Mouse (Mus musculus) neural tube, embryonic 14.5 days (tissue): Measurements from ENCODE around the gene Plcxd2. TPM values are rescaled to one million over a fixed set of nuclear protein-coding genes. Genes with fewer than 3 reads are reported as not detected.
A peak's percentile ranks its signal among the peaks of the same experiment; 100 is the strongest.

Experiments
- ATAC-seq: fragments of 200-750 bp; cut with Nextera tagmentation; 2 replicates; pipeline ENCODE4 v1.8.0; 2017; ENCODE audit warnings: low read depth, mild to moderate bottlenecking, moderate TSS enrichment, moderate library complexity
- H3K27ac ChIP-seq: fragments of 300-500 bp; sonication (generic); 2 replicates; pipeline ENCODE4 v1.5.1; 2014; ENCODE audit warnings: low read depth, mild to moderate bottlenecking, control low read depth, low read length, moderate library complexity, mixed read lengths
- H3K27me3 ChIP-seq: fragments of 300-500 bp; sonication (generic); 2 replicates; pipeline ENCODE4 v1.6.1; 2014; ENCODE audit warnings: low read length; ENCODE audit not compliant: control insufficient read depth, insufficient read depth
- H3K36me3 ChIP-seq: fragments of 300-500 bp; sonication (generic); 2 replicates; pipeline ENCODE4 v1.6.1; 2014; ENCODE audit warnings: low read length, mixed read lengths; ENCODE audit not compliant: control insufficient read depth, insufficient read depth
- H3K4me1 ChIP-seq: fragments of 300-500 bp; sonication (generic); 2 replicates; pipeline ENCODE4 v1.6.1; 2014; ENCODE audit warnings: low read length; ENCODE audit not compliant: control insufficient read depth, insufficient read depth
- H3K4me2 ChIP-seq: fragments of 300-500 bp; sonication (generic); 2 replicates; pipeline ENCODE4 v1.6.1; 2014; ENCODE audit warnings: mild to moderate bottlenecking, low read depth, low read length, control low read depth
- H3K4me3 ChIP-seq: fragments of 300-500 bp; sonication (generic); 2 replicates; pipeline ENCODE4 v1.5.1; 2014; ENCODE audit warnings: low read depth, low read length, control low read depth, mixed read lengths
- H3K9ac ChIP-seq: fragments of 300-500 bp; sonication (generic); replicated peaks from 2 replicates; pipeline ENCODE4 v1.6.1; 2014; ENCODE audit warnings: low read depth, mild to moderate bottlenecking, control low read depth, low read length, mixed read lengths
- H3K9me3 ChIP-seq: fragments of 300-500 bp; sonication (generic); 2 replicates; pipeline ENCODE4 v1.6.1; 2016; ENCODE audit warnings: low read length; ENCODE audit not compliant: control insufficient read depth
- WGBS: fragments of 180-500 bp; shearing (Covaris S2); extraction: QIAGEN DNeasy Blood & Tissue Kit; methylation state at CpG from one replicate; pipeline ENCODE4 v1.1.7; 2014; 5-methylcytosine and 5-hydroxymethylcytosine counted together
- polyA plus RNA-seq: library from polyadenylated mRNA; unstranded; fragments of >200 nt; fragmentation: Nextera tagmentation; extraction: Ambion mirVana; gene quantifications from 2 replicates; pipeline ENCODE4 v1.2.1, GENCODE M21; 2014

The Plcxd2 gene
- 14.0 and 15.1 TPM in 2 replicates for polyA plus RNA-seq

DNA sequence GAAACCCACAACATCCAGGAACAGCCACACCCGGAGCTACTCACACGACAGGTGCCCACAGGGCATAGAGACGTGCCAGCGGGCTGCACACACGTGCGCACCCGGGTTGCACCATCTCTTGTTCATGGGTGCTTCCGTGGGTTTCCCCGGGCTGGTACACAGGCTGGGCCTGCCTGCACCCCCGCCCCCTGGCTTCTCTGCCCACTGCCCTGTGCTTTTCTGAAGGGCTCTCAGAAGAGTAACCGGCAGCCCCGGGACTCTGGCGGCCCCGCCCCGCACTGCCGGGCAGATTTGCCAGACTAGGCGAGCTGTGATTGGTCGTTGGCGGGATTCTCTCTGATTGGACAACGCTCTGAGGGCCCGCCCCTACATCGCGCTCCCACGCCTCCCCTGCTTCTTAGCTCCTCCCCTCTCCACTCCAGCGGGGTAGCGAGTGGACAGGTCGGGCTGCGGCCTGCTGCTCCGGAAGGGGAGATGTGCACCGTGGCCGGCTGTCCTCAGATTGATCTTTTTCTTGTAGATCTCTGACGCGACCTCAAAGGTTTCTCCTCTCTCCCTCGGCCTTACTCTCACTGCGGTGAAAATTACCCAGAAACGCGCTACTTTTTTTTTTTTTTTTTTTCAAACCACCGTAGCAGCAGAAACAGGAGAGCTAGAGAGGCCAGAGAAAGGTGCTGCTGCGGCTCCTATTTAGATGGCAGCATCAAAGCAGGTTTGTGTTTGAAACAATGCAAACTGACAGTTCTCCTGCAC is at the start of gene Plcxd2:
Plcxd2 (minus strand) TSS at position 66 of the 753 bp plus-strand sequence.
- Histone ChIP-seq H3K9me3 (no peaks in the 10 kb centered on the region), H3K27ac (peak within 1 kb of the TSS; percentile 73), H3K27me3 (no peaks in the 10 kb centered on the region), H3K4me1 (no peaks in the 10 kb centered on the region), H3K4me3 (peak within 1 kb of the TSS; percentile 65), H3K36me3 (no peaks in the 10 kb centered on the region), H3K4me2 (peak within 1 kb of the TSS; percentile 91), H3K9ac (peak within 1 kb of the TSS; percentile 59)
- WGBS = under 1% methylated on average over 39 of the region's 39 CpGs
- ATAC-seq = peak; percentile 99

DNA sequence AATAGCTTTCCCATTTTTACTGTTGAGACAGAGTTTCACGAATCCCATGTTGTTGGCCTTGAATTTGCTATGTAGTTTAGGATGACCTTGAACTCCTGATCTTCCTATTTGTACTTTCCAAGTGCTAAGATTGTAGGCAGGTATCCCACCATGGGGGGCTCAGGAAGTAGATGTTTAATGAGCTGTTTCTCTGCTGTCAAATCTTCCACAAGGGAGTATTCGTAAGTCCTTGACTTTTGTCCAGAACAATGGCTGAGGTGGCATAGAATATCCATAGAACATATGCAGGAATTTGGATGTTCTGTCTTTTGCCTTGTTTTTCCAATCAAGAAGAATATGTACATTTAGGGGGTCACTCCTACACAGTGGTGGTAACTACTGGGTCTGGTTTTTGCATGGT is 36.9 kb upstream of the Plcxd2 start:
- Histone ChIP-seq H3K9me3 (no peaks in the 10 kb centered on the region), H3K9ac (no peak overlapping the region), H3K4me3 (no peak overlapping the region), H3K36me3 (no peaks in the 10 kb centered on the region), H3K4me1 (no peaks in the 10 kb centered on the region), H3K27me3 (no peaks in the 10 kb centered on the region), H3K27ac (no peak overlapping the region), H3K4me2 (no peak overlapping the region)
- ATAC-seq = no peak
- WGBS = 86% methylated on average over 2 of the region's 2 CpGs

DNA sequence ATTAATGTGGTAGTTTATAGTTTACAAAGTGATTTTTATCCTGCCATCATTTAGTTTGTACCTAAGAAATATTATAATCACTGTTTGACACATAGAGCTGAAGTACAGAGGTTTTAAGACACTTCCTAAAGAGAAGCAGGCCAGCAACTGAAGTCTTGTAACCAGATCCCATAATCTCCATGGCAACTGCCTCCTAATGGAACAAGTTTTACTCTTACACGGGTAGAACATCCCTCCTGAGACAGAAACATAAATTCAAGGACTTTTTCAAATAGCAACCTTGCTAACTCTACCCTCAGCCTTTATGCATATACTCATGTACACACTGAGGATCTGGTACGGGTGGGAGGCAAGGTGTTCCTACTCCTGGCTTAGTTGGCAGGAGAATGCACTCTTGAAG is 26.2 kb upstream of the Plcxd2 start:
- Histone ChIP-seq H3K4me3 (no peak overlapping the region), H3K27me3 (no peaks in the 10 kb centered on the region), H3K36me3 (no peaks in the 10 kb centered on the region), H3K9me3 (no peaks in the 10 kb centered on the region), H3K27ac (no peak overlapping the region), H3K9ac (no peak overlapping the region), H3K4me2 (no peak overlapping the region), H3K4me1 (no peaks in the 10 kb centered on the region)
- WGBS = 47% methylated on average over 2 of the region's 2 CpGs
- ATAC-seq = no peak

DNA sequence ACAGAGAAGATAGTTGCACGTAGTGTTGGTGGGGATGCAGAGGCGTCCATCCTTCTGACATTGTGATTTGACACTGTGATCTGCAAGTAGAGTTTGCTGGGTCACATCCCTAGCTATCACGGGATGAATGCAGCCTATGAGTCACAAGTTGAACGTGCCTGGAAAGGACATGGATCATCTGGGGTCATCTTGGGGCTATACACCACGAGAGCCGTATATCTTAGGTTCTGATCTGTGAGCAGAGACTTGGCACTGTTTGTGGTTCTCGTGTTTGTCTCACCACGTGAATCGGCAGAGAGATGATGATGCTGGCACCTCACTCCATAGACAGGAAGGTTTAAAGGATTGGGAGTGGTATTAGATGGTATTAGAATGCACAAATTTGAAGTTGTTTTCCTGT is 23.9 kb upstream of the Plcxd2 start:
- Histone ChIP-seq H3K4me3 (no peak overlapping the region), H3K27ac (no peak overlapping the region), H3K4me2 (no peak overlapping the region), H3K9me3 (no peaks in the 10 kb centered on the region), H3K4me1 (no peaks in the 10 kb centered on the region), H3K36me3 (no peaks in the 10 kb centered on the region), H3K27me3 (no peaks in the 10 kb centered on the region), H3K9ac (no peak overlapping the region)
- ATAC-seq = no peak
- 72% methylated on average over 9 of the region's 9 CpGs for WGBS

DNA sequence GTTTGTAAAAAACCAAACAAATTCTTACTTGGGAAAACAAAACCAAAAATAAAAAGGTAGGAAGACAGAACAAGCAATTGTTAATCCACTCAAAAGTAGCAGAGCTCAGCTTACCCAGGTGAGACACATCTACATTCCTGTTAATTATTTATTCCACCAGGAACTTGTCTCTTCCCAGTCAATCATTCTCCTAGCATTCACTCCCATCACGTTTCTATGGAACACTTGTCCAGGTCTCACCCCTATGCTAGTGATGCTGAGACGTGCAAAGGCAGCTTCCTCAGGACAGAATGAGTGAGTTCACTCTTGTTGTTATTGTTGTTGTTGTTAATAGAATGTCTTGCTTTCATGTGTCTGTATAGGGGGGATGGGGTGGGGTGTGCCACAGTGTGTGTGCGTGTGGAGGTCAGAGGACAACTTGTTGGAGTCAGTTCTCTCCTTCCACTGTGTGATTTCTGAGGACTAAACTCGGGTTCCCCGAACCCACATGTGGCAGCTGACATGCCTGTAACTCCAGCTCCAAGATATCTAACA is 13.0 kb upstream of the Plcxd2 start:
- ATAC-seq = 0 out of 2 replicates have a peak, but pooled peaks have one; percentile 10
- H3K27me3 ChIP-seq = no peaks in the 10 kb centered on the region; the same call in 1 of the 2 replicates
- H3K27ac ChIP-seq = no peak overlapping the region
- no peaks in the 10 kb centered on the region for H3K9me3 ChIP-seq
- H3K36me3 ChIP-seq = no peaks in the 10 kb centered on the region
- WGBS = 81% methylated on average over 5 of the region's 5 CpGs
- H3K4me1 ChIP-seq = no peaks in the 10 kb centered on the region
- H3K9ac ChIP-seq = no peak overlapping the region
- no peak overlapping the region for H3K4me2 ChIP-seq
- H3K4me3 ChIP-seq = no peak overlapping the region

DNA sequence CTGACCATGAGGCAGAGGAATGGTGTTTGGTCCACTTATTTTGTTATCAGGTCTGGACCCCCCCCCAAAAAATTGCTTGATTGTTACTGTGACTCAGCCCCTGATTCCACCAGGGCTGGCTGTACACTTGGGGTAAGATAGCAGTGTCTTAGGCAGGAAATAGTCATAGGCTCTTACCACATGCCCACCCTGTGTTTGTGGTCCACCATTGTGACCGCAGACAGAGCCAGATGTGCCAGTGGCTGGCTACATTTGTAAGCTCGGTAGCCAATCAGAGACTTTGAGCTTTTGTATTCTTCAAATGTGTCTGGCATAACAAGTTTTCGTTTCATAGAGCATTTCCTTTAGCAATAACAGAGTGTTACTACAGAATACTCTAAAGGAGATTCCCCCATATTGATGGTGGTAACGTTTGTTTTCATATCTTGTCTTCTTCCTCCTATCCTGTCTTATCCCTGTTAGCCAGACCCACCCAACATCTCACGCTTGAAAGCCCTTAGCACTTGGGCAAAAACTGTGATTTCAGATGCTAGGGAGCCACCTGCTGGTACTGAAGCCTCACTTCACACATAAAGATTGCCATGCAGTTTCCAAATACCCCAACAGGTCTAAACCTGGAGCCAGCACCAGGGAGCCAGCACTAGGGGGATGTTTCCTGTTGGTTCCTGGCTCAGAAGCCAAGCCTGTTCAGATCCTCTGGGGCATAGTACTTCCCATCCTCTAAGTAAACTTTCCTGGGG is 12.3 kb upstream of the Plcxd2 start:
- WGBS = 48% methylated on average over 5 of the region's 5 CpGs

DNA sequence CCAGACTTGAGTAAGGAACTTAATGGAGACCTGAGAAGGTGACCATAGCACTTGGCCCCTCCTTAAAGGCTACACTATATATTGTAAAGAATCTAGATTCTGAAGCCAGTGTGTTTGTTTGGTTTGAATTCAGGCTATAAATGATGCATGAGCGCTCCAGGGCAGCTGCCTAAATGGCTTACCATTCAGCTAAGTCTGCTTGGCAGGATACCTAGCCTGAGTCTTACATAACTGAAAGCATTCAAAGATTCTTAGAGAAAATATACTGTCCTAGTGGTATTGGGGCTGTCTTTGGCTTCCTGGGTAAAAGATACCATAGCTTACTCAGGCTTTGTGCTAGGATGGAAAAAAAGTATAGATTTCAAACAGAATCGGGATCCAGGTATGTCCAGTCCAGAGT is 11.3 kb upstream of the Plcxd2 start:
- H3K27me3 ChIP-seq = no peaks in the 10 kb centered on the region; the same call in 1 of the 2 replicates
- H3K4me1 ChIP-seq = no peaks in the 10 kb centered on the region
- no peak overlapping the region for H3K4me2 ChIP-seq
- no peak overlapping the region for H3K9ac ChIP-seq
- no peaks in the 10 kb centered on the region for H3K36me3 ChIP-seq
- 88% methylated on average over 2 of the region's 2 CpGs for WGBS
- no peak overlapping the region for H3K4me3 ChIP-seq
- ATAC-seq = no peak
- H3K27ac ChIP-seq = no peak overlapping the region
- H3K9me3 ChIP-seq = no peaks in the 10 kb centered on the region

More for the DNA sequence above, 12.3 kb upstream of the Plcxd2 start:
- H3K4me1 ChIP-seq = no peaks in the 10 kb centered on the region
- H3K9ac ChIP-seq = no peak overlapping the region
- H3K27me3 ChIP-seq = no peaks in the 10 kb centered on the region; the same call in 1 of the 2 replicates
- no peak overlapping the region for H3K4me3 ChIP-seq
- H3K27ac ChIP-seq = no peak overlapping the region
- H3K36me3 ChIP-seq = no peaks in the 10 kb centered on the region
- H3K4me2 ChIP-seq = no peak overlapping the region
- no peaks in the 10 kb centered on the region for H3K9me3 ChIP-seq
- ATAC-seq = peak; percentile 91

DNA sequence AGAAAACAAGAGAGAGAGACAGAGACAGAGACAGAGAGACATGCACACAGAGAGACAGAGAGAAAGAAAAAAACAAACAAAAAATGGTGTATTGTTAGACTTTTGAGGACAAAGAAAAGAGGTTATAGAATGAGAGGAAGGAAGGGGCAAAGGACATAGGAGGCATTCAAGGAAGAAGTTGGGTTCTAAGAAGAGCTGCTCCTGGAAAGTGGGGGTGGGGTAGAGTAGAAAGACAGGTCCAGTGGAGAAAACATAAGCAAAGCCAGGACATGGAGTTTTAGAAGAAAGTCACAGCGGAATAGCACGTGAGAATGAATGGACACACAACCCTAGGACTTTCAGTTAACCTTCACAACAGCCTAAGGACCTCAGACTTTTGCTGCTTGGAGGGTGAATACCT is 10.4 kb upstream of the Plcxd2 start:
- H3K9ac ChIP-seq = no peak overlapping the region
- ATAC-seq = no peak
- H3K4me2 ChIP-seq = no peak overlapping the region
- H3K4me3 ChIP-seq = no peak overlapping the region
- H3K9me3 ChIP-seq = no peaks in the 10 kb centered on the region
- H3K36me3 ChIP-seq = no peaks in the 10 kb centered on the region
- H3K4me1 ChIP-seq = no peaks in the 10 kb centered on the region
- no peak overlapping the region for H3K27ac ChIP-seq
- 84% methylated on average over 2 of the region's 2 CpGs for WGBS
- H3K27me3 ChIP-seq = no peaks in the 10 kb centered on the region; the same call in 1 of the 2 replicates

DNA sequence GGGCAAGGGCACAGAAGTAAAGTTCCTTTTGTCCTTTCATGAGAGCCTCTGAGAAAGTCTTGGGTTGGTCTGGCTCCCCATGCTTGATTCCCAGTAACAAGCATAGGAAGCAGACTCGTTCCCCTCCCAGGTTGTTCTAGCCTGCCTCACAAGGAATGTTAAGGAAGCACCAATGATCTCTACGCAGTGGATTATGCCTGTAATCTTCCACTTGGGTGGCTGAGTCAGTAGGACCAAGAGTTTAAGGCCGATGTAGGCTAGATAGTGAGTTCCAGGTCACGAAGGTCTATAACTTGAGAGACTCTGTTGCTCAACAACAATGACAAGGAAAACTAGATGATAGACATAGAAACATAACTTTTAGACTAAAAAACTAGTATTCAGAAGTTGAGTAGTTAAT is 9.8 kb upstream of the Plcxd2 start:
- H3K9me3 ChIP-seq = no peaks in the 10 kb centered on the region
- no peak overlapping the region for H3K27ac ChIP-seq
- no peaks in the 10 kb centered on the region for H3K4me1 ChIP-seq
- H3K36me3 ChIP-seq = no peaks in the 10 kb centered on the region
- H3K27me3 ChIP-seq = no peaks in the 10 kb centered on the region; the same call in 1 of the 2 replicates
- H3K4me3 ChIP-seq = no peak overlapping the region
- ATAC-seq = no peak
- H3K4me2 ChIP-seq = no peak overlapping the region
- WGBS = 86% methylated on average over 4 of the region's 4 CpGs
- H3K9ac ChIP-seq = no peak overlapping the region
